Mouse (Mus musculus) kidney, adult 11 months (tissue): ENCODE results near the gene Slit2.
A peak's percentile ranks its signal among the peaks of the same experiment; 100 is the strongest.

Source experiments
- DNase-seq: peaks from one replicate; pipeline ENCODE4 v3.0.0; 2022

Gene Slit2

DNA sequence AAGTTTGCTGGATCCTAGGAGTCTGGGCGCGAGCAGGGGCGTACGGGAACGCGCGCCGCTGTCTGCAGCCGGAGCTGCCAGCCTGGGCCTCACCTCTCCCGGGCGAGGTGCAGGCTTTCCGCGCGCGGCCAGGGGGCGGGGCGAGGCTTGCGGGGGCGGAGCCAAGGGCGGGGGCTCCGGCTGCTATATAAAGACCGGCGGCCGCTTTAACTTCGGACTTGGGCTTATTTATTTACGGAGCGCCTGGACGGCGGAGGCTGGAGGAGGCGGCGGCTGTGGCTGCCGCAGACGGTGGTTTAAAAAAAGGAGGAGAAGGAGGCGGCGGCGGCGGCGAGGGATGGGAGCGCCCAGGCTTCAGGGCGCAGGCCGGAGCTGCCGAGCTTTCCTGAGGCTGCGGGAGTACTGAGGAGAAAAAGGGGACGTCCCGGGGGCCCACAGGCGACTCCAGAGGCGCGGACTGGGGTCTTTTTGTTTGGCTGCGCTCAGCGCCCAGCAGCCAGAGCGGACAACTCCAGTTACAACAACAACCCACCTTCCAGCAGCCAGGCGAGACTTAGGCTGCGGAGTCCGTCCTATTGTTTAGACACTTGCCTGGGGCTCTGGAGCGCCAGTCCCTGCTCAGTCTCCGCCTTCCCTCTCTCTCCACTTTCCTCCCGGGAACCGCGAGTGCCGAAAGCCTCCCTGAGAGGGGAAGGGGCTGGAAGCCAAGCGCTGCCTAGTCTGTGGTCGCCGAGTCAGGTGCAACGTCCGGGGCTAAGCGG is at the start of gene Slit2:
Gene Slit2, plus strand, starts transcription at position 198 of the 761 bp plus-strand sequence.
- DNase-seq = peak; percentile 87

- no peak for DNase-seq
These were observed 44.2 kb upstream of the Slit2 start for GRCm38 (mm10) chr5:47938586-47939372.

GRCm38 (mm10) chr5:47956451-47956850 is 26.5 kb upstream of the Slit2 start:
- DNase-seq = no peak

GRCm38 (mm10) chr5:47975795-47976194 is 7.1 kb upstream of the Slit2 start:
- no peak for DNase-seq

- DNase-seq = no peak
These were observed 3.6 kb upstream of the Slit2 start for GRCm38 (mm10) chr5:47979371-47979770.

DNA sequence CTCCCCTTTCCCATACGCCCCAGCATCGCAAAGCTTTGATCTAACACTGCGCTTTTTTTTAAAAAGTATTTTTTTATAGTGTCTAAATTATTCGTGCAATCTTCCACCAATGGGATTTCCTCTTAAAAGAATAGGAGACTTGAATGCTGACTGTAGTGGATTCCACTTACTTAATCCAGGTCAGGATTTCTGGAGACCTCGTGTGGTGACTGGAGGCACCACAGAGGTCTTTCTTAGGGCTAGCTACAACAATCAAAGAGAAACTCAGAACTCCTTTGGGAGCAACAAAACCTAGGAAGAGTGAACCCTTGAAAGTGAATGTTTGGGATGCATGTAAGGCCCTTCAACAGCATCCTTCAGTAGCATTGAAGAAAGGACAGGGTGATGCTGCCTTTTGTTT is 2.5 kb upstream of the Slit2 start:
- DNase-seq = no peak

DNA sequence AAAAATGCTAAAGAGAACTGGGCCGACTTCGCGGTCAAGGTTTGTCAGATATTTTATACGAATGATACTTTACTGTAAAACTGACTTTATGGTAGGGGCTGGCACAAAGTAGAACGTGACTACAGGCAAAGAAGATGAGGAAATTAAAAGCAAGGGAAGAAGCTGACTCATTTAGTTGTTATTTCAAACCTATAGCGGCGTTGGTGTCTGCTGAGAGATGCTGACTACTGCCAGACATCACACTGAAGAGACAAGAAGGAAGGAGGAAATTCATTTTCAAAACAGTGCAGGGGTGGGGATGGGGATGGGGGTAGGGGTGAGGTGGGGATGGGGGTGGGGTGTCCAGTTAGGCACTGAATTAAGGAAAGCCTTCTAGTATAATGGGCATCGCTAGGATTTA is 987 bp upstream of the Slit2 start:
- no peak for DNase-seq

DNA sequence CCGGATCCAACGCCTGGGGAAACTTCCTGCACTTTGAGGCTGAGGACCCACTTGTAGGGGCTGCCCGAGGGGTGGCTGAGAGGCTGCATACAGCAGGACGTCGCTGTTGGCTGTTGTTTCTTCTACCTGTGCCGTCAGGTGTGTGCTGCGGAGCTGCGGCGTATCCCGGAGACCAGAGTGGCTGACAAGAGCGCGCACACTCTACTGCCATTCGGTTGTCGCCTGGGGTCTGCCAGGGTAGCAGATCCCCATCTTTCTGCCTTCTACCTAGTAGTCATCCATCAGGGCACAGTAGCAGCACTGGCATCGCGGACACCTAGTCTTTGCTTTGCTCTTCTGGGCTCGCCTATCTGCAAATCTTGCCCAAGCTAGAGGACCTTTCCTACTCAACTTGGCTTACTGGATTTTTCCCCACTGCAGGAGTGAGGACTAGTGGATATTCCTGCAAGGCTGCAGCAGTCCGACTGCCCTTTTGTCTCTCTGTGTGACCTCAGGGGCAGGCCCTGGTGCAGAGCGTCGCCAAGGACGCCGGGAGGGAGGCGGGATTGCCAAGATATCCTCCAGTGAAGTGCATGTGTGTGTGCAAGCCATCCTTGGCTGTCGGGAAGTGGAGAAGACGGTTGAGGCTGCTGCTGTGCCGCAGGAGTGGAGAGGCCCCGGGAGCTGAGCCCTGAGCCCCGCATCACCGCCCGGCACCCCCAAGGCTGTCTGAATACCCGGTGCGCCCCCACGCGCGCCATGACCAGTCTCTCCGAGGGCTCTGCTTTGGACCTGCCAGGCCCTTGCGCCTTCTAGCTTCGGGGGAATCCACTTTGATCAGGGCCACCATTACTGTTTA is 1.0 kb downstream of the Slit2 start:
- DNase-seq = peak; percentile 36

DNA sequence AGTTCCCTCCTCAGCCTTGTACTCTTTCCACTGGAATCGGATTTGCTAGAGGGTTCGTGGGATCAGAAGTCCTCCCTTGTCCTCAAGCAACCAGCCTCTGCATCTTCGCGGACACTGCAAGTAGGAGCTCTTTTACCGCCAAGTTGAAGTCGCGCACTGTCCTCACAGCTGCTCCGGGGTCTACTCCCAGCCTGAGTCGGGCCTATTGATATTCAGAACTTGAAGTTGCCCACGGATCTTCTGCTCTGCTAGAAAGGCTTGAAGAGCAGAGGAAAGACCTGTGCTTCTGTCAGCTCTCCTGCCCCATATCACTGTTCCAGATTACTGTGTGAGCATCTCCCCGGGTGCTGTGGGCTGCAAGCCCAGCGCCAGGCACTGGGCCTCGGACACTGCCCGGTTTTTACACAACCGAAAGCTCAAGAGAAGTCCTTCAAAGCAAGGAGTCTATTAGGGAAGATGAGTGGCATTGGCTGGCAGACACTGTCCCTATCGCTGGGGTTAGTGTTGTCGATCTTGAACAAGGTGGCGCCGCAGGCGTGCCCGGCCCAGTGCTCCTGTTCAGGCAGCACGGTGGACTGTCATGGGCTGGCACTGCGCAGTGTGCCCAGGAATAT is 1.8 kb downstream of the Slit2 start:
- peak; percentile 12 for DNase-seq

DNA sequence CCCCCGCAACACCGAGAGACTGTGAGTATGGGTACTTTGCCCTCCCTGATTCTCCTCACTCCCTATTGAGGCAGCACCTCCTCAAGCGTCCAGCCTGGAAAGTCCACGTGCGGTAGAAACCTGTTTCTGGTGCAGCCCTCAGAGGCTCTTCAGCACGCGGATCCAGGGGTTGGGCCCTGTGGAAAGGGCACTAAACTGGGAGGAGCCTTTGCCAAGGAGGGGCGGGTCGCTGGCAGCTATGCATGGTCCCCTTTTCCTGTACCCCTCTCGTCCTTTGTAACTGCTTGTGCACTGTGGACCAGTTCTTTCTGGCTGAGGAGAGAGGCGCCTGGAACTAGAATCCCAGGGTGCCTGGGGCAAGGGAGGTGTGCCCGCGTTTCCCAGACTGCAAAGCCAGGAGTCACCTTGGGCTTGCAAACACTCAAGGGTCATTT is 2.3 kb downstream of the Slit2 start:
- DNase-seq = peak; percentile 94

GRCm38 (mm10) chr5:47985901-47986670 is 3.1 kb downstream of the Slit2 start:
- peak; percentile 74 for DNase-seq

GRCm38 (mm10) chr5:47990926-47991325 is 8.0 kb downstream of the Slit2 start:
- DNase-seq = no peak

DNA sequence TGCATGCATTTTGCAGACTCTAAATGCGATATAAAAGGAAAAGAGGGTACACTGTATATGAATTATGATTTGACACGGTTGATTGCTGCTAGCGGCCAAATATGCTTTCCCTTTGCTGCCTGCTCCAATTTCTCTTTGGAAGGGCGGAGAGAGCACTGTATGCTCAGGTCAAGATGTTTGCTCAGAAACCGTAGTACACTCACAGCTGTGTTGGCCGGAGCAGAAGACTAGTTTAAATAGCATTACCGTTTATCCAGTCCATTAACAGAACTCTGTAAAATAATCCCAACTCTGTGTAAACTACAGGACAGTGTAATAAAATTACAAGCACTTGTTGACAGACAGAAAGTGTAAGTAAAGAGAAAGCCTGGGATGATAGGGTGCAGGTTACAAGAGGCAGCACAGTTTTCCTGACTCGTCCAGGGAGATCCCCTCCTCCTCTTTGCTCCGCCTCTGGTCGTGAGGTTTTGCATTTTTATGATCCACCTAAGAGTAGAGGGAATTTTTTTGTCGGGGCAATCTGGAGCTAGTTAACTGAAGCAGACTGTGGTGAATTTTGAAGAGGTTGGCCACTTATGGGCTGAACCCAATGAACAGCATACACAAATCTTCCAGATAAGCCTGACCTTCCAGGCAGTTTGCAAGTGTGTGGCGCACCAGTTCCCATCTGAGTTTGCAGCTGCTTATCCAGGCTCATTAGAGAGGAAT is 20.9 kb downstream of the Slit2 start:
- no peak for DNase-seq

- no peak for DNase-seq
These were observed 22.6 kb downstream of the Slit2 start for GRCm38 (mm10) chr5:48005533-48005932.

DNA sequence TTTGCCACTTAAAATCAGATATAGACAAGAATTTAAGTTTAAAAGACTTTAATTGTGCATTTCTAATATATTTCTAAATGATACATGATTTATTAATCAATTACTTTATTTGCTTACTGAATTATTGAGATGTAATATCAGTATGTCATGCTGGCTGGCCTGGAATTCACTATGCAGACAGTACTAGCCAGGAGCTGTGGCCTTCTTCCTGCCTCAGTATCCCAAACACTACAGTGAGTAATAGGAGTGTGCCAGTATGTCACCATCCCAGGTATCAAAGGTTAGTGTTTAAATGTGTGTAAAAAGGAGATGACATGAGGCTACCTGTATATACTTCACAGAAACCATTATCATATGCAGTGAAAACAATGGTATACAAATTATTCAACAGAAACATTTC is 23.1 kb downstream of the Slit2 start:
- no peak for DNase-seq

DNA sequence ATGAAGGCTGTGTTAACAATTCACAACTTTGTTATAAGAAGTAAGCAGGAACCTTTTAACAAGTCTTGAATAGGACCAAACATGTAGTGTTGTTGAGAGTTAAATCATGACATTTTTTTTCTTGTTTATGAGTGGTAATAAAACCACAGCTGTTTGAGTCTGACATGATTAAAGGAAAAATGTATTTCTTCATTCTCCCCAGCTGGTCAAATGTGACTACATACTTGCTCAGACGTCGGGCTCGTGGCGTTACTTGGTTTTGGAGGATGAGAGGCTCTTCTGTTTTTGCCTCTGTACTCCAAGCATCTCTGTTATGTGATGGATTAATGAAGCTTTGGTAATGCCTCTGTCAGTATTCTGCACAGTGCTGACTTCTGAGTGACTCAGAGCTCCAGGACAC is 40.5 kb downstream of the Slit2 start:
- DNase-seq = no peak

- DNase-seq = no peak
These were observed 51.9 kb downstream of the Slit2 start for GRCm38 (mm10) chr5:48034875-48035274.

GRCm38 (mm10) chr5:48038033-48038432 is 55.1 kb downstream of the Slit2 start:
- DNase-seq = peak; percentile 11

DNA sequence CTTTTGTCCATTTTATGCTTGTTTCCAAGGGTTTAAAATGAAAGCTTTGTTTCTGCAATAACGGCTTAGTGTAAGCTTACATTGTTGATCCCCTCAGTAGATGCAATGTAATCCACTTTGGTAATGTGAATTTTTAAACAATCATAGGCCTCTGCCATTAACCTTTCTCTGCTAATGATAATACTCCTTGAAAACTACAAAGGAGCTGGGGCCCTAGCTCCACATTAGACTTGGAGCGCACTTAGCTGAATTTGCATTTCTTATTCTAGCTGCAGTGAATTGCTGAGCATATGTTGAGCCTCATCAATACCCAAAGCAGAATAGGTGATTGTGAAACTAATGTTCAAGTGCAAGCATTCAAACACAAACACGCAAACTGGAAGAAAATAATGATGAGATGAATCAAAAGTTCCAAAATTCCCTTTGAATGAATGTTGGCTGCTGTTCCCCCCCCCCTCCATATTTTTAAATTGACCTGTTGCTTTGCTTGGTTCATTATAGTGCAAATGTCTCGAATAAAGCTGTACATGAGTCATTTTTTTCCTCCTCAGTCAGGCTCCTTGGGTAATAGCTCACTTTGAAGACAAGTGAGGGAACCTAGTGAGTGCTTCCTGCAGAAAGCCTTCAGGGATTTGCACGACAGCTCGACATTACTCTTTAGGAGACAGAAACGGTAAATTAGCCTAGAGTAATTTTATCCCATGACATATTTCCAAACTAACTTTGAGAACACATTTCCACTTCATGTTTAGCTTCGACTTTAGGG is 66.2 kb downstream of the Slit2 start:
- DNase-seq = no peak

DNA sequence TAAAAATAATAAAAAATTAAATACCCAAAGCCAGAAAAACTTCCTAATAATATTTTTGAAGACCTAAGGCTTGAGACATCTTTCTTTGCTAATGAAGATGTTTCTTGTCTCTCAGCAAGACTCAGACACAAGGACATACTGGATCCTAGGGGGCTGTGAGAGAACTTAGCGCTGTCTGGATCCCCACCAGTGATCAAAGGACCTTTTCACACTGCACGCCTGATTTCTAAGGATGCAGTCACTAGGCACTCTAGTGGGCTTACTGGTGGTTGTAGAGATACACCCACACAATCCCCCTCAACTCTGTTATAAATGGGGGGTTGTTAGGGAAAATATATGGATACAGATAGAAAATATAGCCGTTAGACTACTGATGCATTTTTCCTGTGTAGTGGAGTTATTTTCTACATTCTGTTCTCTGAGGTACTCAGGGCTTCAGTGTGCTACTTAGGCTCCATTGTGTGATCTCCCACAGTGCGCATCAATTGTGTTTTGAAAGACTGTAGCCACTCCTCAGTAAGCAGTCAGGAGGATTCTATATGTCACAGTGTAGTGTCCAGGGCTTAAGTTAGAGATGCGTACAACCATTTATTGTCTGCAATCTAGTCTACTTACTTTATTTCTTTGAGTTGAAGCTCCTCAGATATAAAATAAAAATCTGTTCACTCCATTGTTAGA is 67.8 kb downstream of the Slit2 start:
- DNase-seq = no peak
